ENCODE assay signal across 9 mouse cellular contexts in the genomic region with DNA sequence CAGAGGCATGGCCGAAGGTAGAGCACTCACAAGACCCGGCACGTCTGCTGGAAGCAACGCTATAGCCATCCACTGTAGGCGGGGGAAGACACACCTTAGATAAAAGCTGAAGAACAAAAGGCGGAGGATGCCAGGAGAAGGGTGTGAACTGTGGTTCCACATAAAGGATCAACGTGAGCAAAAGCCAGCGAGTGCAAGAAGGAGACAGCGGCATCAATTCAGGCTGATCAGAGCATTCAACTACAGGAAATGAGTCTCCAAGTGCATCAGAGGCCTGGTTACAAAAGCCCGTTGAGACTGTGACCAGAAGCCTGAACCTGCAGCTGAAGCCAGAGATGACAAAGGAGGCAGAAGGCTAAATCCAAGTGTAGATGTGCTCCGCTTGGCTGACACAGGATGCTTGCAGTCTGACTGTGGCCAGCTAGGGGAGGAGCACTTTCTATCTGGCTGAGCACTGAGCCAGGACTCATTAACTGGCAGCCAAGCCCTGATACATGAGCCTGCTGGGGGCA.
DNase-seq lines count a peak whose midpoint lies in the region; ATAC-seq lines count a peak whose summit lies in the region.
"Had no signal": no experiment of that assay in that cellular context is flagged by ENCODE, and none has a peak within 500 bp of the region (broad histone marks: within the 10 kb centered on the region; RNA-seq: fewer than 3 reads in every experiment).

No protein-coding gene starts in this region.

- DNase-seq in WW6 (ENCODE audit: low read depth, low spot score): peak; percentile 29
- peak; percentile 60 to 74 for DNase-seq in cerebellum, postnatal 14 days
- no peak for DNase-seq in left cerebral cortex, postnatal 36 days (ENCODE audit: low spot score in 2 of 2)
- DNase-seq in B cell, adult 2 months: no peak
- no peak for DNase-seq in yolk sac, embryonic 10.5 days (ENCODE audit: low spot score)
- DNase-seq: liver, embryonic 13.5 days had no signal

- peak; percentile 81; the same call in 1 of the 2 replicates for ATAC-seq in hindbrain, embryonic 16.5 days
- no peak for ATAC-seq in hindbrain, embryonic 12.5 days (ENCODE audit: low FRiP score)
- ATAC-seq in kidney, embryonic 14.5 days (ENCODE audit: low FRiP score, low TSS enrichment): peak; percentile 91; the same call in 1 of the 2 replicates

- intact Hi-C loops in left cerebral cortex, postnatal 36 days (cut with DNase I): no loop called here

- H3K9me3 ChIP-seq in hindbrain, embryonic 16.5 days (ENCODE audit: control insufficient read depth, low read length): peaks cover 2% of the 10 kb centered on the region; the same call in 1 of the 2 replicates
- no peaks in the 10 kb centered on the region for H3K9me3 ChIP-seq in hindbrain, embryonic 12.5 days (replicated peaks)
- no peaks in the 10 kb centered on the region for H3K9me3 ChIP-seq in kidney, embryonic 14.5 days (ENCODE audit: control insufficient read depth, low read length)
- H3K9me3 ChIP-seq: liver, embryonic 13.5 days had no signal

- no peaks in the 10 kb centered on the region for H3K27me3 ChIP-seq in hindbrain, embryonic 16.5 days (replicated peaks; ENCODE audit: control insufficient read depth, insufficient read depth, low read length)
- H3K27me3 ChIP-seq in hindbrain, embryonic 12.5 days: no peaks in the 10 kb centered on the region
- H3K27me3 ChIP-seq in kidney, embryonic 14.5 days (ENCODE audit: control insufficient read depth, insufficient read depth, low read length): no peaks in the 10 kb centered on the region
- H3K27me3 ChIP-seq: liver, embryonic 13.5 days had no signal

- 64% methylated on average over 11 of the region's 11 CpGs for WGBS in hindbrain, embryonic 16.5 days
- WGBS in hindbrain, embryonic 12.5 days: 65% methylated on average over 11 of the region's 11 CpGs
- 14% methylated on average over 11 of the region's 11 CpGs for WGBS in kidney, embryonic 14.5 days

- H3K4me1 ChIP-seq in hindbrain, embryonic 16.5 days (ENCODE audit: control insufficient read depth, insufficient read depth, low read depth, low read length): no peaks in the 10 kb centered on the region
- H3K4me1 ChIP-seq in hindbrain, embryonic 12.5 days: no peaks in the 10 kb centered on the region
- no peaks in the 10 kb centered on the region for H3K4me1 ChIP-seq in kidney, embryonic 14.5 days (ENCODE audit: control insufficient read depth, insufficient read depth, low read length)
- H3K4me1 ChIP-seq: liver, embryonic 13.5 days had no signal

- no peak overlapping the region for H3K27ac ChIP-seq in hindbrain, embryonic 16.5 days (ENCODE audit: low read depth, low read length)
- H3K27ac ChIP-seq in hindbrain, embryonic 12.5 days: no peak overlapping the region
- 0 out of 2 replicates have a peak overlapping the region, but pooled peaks have one; percentile 47 for H3K27ac ChIP-seq in kidney, embryonic 14.5 days (ENCODE audit: low read depth, low read length)
- H3K27ac ChIP-seq: liver, embryonic 13.5 days had no signal

- H3K9ac ChIP-seq in hindbrain, embryonic 16.5 days (ENCODE audit: low read depth, low read length): no peak overlapping the region
- H3K9ac ChIP-seq in hindbrain, embryonic 12.5 days: no peak overlapping the region
- H3K9ac ChIP-seq in kidney, embryonic 14.5 days (ENCODE audit: low read depth, low read length): no peak overlapping the region
- H3K9ac ChIP-seq: liver, embryonic 13.5 days had no signal

- H3K36me3 ChIP-seq in hindbrain, embryonic 16.5 days (ENCODE audit: control insufficient read depth, insufficient read depth, low read length): no peaks in the 10 kb centered on the region
- no peaks in the 10 kb centered on the region for H3K36me3 ChIP-seq in hindbrain, embryonic 12.5 days
- H3K36me3 ChIP-seq in kidney, embryonic 14.5 days (ENCODE audit: control insufficient read depth, insufficient read depth, low read length): no peaks in the 10 kb centered on the region
- H3K36me3 ChIP-seq: liver, embryonic 13.5 days had no signal

- H3K4me3 ChIP-seq in hindbrain, embryonic 16.5 days (ENCODE audit: low read length): no peak overlapping the region
- no peak overlapping the region for H3K4me3 ChIP-seq in hindbrain, embryonic 12.5 days
- no peak overlapping the region for H3K4me3 ChIP-seq in kidney, embryonic 14.5 days (ENCODE audit: low read length)
- H3K4me3 ChIP-seq: liver, embryonic 13.5 days had no signal

- H3K4me2 ChIP-seq in hindbrain, embryonic 16.5 days (ENCODE audit: low read length): no peak overlapping the region
- no peak overlapping the region for H3K4me2 ChIP-seq in hindbrain, embryonic 12.5 days (replicated peaks)
- no peak overlapping the region; the same call in 1 of the 2 replicates for H3K4me2 ChIP-seq in kidney, embryonic 14.5 days (replicated peaks; ENCODE audit: low read depth, low read length)
- H3K4me2 ChIP-seq: liver, embryonic 13.5 days had no signal

Comparison
In these comparisons a context has a peak if more than half of its experiments do, and no peak if none do; other contexts are left out.
1. DNase-seq: peak in WW6 (single experiment) and cerebellum, postnatal 14 days (2 of 2); none in left cerebral cortex, postnatal 36 days (0 of 2), B cell, adult 2 months (0 of 2) and yolk sac, embryonic 10.5 days (single experiment).